Mouse (Mus musculus): Measurements from ENCODE around the gene Prss33. TPM values are rescaled to one million over a fixed set of nuclear protein-coding genes. Genes with fewer than 3 reads are reported as not detected.

Prss33 gene
- polyA plus RNA-seq, 1 experiment from 2014 or later: not detected

DNA sequence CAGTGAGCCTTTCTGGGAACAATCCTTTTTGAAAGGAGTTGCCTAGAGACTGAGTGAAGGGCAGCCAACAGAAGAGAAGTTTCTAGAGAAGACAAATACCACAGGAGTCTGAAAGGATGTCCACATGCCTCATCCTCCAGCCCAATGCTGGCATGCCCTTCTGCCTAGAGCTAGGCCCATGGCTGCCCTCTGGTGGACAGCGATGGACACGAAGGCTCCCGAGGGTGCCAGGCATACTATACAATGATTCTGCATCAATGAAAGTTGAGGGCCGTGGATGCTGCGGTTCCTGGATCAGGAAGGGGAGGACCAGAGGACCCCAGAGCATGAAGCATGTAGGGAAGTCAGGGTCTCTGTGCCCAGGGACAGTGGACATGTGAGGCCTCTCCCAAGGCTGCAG is 17.4 kb upstream of the Prss33 start:
- Histone ChIP-seq H3K36me3 (replicated peaks) (no peaks in the 10 kb centered on the region), H3K27me3 (no peaks in the 10 kb centered on the region), H3K9me3 (replicated peaks) (no peaks in the 10 kb centered on the region), H3K4me1 (replicated peaks) (no peaks in the 10 kb centered on the region), H3K9ac (no peak overlapping the region), H3K27ac (replicated peaks) (no peak overlapping the region), H3K4me2 (no peak overlapping the region), H3K4me3 (replicated peaks) (no peak overlapping the region)
- no peak for ATAC-seq (ENCODE audit: insufficient read depth)
- WGBS (ENCODE audit: insufficient replicate concordance): 27% methylated on average over 5 of the region's 5 CpGs

DNA sequence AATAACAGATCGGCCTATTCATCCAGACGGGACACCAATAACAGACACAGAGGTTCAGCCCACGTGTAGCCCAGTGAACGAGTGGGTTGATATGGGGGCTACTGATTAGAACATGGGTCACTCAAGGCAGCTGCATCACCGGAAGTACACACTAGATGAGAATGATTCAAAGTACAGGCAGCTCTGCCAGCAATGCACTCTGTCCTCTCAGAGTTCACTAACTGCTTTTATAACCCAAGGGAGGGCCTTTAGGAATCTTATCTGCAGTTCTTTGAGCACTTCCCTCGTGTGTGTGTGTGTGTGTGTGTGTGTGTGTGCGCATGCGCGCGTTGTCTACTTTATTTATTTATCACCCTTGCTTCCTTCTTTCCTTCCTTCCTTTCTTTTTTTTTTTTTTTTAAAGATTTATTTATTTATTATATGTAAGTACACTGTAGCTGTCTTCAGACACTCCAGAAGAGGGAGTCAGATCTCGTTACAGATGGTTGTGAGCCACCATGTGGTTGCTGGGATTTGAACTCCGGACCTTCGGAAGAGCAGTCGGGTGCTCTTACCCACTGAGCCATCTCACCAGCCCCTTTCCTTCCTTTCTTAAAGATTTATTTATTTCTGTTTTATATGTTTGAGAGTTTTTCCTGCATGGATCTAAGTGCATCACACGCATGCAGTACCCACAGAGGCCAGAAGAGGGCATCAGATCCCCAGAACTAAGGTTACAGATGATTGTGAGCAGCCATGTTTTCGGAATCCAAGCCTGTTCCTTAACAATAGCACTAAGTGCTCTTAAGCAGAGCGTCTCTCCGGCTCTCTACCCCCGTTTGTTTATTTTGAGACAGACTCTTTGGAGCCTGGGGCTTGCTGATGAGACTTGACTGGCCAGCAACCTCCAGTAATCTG is 15.2 kb upstream of the Prss33 start:
- Histone ChIP-seq H3K9ac (no peak overlapping the region), H3K27me3 (no peaks in the 10 kb centered on the region), H3K36me3 (replicated peaks) (no peaks in the 10 kb centered on the region), H3K4me2 (no peak overlapping the region), H3K9me3 (replicated peaks) (no peaks in the 10 kb centered on the region), H3K4me1 (replicated peaks) (no peaks in the 10 kb centered on the region), H3K4me3 (replicated peaks) (no peak overlapping the region), H3K27ac (replicated peaks) (no peak overlapping the region)
- WGBS (ENCODE audit: insufficient replicate concordance): 48% methylated on average over 19 of the region's 19 CpGs
- no peak for ATAC-seq (ENCODE audit: insufficient read depth)

- no peak for ATAC-seq (ENCODE audit: insufficient read depth)
- H3K36me3 ChIP-seq (replicated peaks): no peaks in the 10 kb centered on the region
Measured at GRCm38 (mm10) chr17:23850028-23850427, 14.2 kb upstream of the Prss33 start.

DNA sequence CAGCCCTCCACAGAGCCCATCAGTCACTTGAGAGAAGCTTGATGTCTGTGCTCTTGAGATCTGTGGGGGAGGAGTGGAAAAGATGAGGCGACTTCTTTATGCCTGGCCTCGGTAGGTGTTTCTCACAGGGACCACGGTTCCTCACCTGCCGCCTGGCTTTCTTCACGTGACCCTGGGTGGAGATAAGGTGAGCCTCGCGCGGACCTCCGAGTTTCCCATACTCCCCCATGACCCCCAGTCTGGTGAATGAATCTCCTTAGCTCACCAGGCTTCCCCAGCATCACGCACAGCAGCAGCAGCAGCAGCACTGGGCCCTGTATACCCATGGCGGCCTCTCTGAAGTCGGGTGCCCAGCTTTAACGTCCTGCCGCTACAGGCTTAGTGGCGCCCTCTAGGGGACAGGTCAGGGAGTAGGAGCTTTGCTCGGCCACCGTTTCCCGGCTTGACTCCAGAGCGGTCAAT is 8.0 kb upstream of the Prss33 start, which contains the start of the genes Prss32 and Prss41:
Gene Prss32, plus strand, starts transcription at position 44 of the 462 bp plus-strand sequence.
Gene Prss41, minus strand, starts transcription at position 361 of the 462 bp plus-strand sequence.
- Histone ChIP-seq H3K27me3 (peaks cover 5% of the 10 kb centered on the region; the same call in 1 of the 2 replicates), H3K4me3 (replicated peaks) (peak within 1 kb of the TSS; percentile 17; the same call in 1 of the 2 replicates), H3K9me3 (replicated peaks) (no peaks in the 10 kb centered on the region), H3K36me3 (replicated peaks) (no peaks in the 10 kb centered on the region), H3K9ac (no peak within 1 kb of the TSS), H3K4me1 (replicated peaks) (peaks cover 5% of the 10 kb centered on the region; the same call in 1 of the 2 replicates), H3K4me2 (peak within 1 kb of the TSS; percentile 50), H3K27ac (replicated peaks) (no peak within 1 kb of the TSS)
- WGBS (ENCODE audit: insufficient replicate concordance): 16% methylated on average over 19 of the region's 19 CpGs
- peak; percentile 52; the same call in 1 of the 2 replicates for ATAC-seq (ENCODE audit: insufficient read depth)

More at GRCm38 (mm10) chr17:23850028-23850427, 14.2 kb upstream of the Prss33 start:
- H3K27ac ChIP-seq (replicated peaks): no peak overlapping the region
- no peak overlapping the region for H3K4me2 ChIP-seq
- no peak overlapping the region for H3K4me3 ChIP-seq (replicated peaks)
- no peaks in the 10 kb centered on the region for H3K4me1 ChIP-seq (replicated peaks)
- no peak overlapping the region for H3K9ac ChIP-seq
- WGBS (ENCODE audit: insufficient replicate concordance): 43% methylated on average over 2 of the region's 2 CpGs
- no peaks in the 10 kb centered on the region for H3K27me3 ChIP-seq
- no peaks in the 10 kb centered on the region for H3K9me3 ChIP-seq (replicated peaks)

GRCm38 (mm10) chr17:23843141-23843811 is 7.4 kb upstream of the Prss33 start:
- 51% methylated on average over 23 of the region's 23 CpGs for WGBS (ENCODE audit: insufficient replicate concordance)
- no peak overlapping the region for H3K4me3 ChIP-seq (replicated peaks)
- peak overlapping the region; percentile 50 for H3K4me2 ChIP-seq
- ATAC-seq (ENCODE audit: insufficient read depth): 0 out of 2 replicates have a peak, but pooled peaks have one; percentile 22
- H3K36me3 ChIP-seq (replicated peaks): no peaks in the 10 kb centered on the region
- H3K27ac ChIP-seq (replicated peaks): no peak overlapping the region
- H3K27me3 ChIP-seq: peaks cover 5% of the 10 kb centered on the region; the same call in 1 of the 2 replicates
- H3K9ac ChIP-seq: no peak overlapping the region
- no peaks in the 10 kb centered on the region for H3K9me3 ChIP-seq (replicated peaks)
- peaks cover 5% of the 10 kb centered on the region; the same call in 1 of the 2 replicates for H3K4me1 ChIP-seq (replicated peaks)

GRCm38 (mm10) chr17:23841145-23841544 is 5.3 kb upstream of the Prss33 start:
- peaks cover 13% of the 10 kb centered on the region for H3K27me3 ChIP-seq
- no peaks in the 10 kb centered on the region for H3K9me3 ChIP-seq (replicated peaks)
- H3K36me3 ChIP-seq (replicated peaks): no peaks in the 10 kb centered on the region
- no peak overlapping the region for H3K4me2 ChIP-seq
- no peak overlapping the region for H3K4me3 ChIP-seq (replicated peaks)
- WGBS (ENCODE audit: insufficient replicate concordance): 22% methylated on average over 4 of the region's 4 CpGs
- H3K4me1 ChIP-seq (replicated peaks): peaks cover 5% of the 10 kb centered on the region; the same call in 1 of the 2 replicates
- H3K9ac ChIP-seq: no peak overlapping the region
- H3K27ac ChIP-seq (replicated peaks): no peak overlapping the region
- no peak for ATAC-seq (ENCODE audit: insufficient read depth)

DNA sequence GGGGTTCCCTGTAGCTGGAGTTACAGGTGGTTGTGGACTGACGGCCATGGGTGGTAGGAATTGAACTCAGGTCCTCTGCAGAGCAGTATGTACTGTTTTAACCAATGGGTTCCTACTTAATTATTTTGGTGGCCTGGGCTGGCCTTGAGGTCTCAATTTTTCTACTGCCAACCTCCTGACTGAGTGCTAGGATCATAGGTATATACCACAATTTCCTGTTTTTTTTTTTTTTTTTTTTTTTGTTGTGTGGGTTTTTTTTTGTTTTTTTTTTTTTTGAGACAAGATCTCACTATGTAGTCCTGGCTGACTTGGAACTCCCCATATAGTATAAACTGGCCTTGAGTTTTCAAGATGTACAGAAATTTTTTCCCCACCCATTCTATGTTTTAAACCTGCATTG is 4.7 kb downstream of the Prss33 start:
- no peak overlapping the region for H3K4me3 ChIP-seq (replicated peaks)
- peaks cover 14% of the 10 kb centered on the region for H3K36me3 ChIP-seq (replicated peaks)
- peaks cover 22% of the 10 kb centered on the region for H3K4me1 ChIP-seq (replicated peaks)
- H3K9ac ChIP-seq: no peak overlapping the region
- peaks cover 41% of the 10 kb centered on the region for H3K27me3 ChIP-seq
- no peaks in the 10 kb centered on the region for H3K9me3 ChIP-seq (replicated peaks)
- H3K27ac ChIP-seq (replicated peaks): no peak overlapping the region
- no peak for ATAC-seq (ENCODE audit: insufficient read depth)
- WGBS (ENCODE audit: insufficient replicate concordance): 69% methylated on average over 1 of the region's 1 CpGs
- H3K4me2 ChIP-seq: no peak overlapping the region

- 1% methylated on average over 36 of the region's 42 CpGs for WGBS (ENCODE audit: insufficient replicate concordance)
- ATAC-seq (ENCODE audit: insufficient read depth): peak; percentile 92
Measured at GRCm38 (mm10) chr17:23829064-23829619, 6.7 kb downstream of the Prss33 start, which contains the start of gene Elob. Gene Elob, minus strand, starts transcription at chr17:23829136.

DNA sequence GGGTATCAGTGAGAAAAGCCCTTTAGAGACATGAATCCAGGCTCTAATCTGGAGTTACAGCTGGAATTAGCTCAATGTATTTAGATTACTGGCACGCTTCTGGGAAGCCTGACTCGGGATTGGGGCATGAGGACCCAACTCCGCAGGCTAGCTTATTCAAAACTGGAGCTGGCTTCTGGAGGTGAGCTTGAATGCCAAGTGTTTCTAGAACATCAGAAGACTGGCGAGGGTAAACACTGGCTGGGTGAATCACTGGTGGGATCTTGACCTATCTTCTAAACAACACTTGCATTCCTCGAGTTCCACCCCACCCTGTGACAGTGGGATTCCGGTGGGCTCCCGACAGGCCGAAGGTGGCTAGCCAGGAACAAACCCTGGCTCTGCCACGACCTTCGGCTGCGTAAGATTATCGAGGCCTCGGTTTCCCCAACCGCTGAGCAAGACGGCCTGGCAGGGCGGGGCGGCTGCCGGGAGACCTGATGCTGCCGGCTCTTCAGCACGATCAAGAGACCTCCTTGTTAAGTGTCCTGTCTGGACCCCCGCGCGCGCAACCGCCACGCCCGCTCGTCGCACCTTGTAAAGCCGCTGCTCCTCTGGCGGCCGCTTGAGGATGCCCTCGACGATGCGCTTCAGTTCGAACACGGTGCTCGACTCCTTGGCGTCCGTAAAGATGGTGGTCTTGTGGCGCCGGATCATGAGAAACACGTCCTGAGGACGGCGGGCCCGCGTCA is 7.4 kb downstream of the Prss33 start:
- Histone ChIP-seq H3K27me3 (peaks cover 20% of the 10 kb centered on the region), H3K4me2 (peak overlapping the region; percentile 86), H3K27ac (replicated peaks) (peak overlapping the region; percentile 80), H3K9ac (peak overlapping the region; percentile 85), H3K9me3 (replicated peaks) (no peaks in the 10 kb centered on the region), H3K36me3 (replicated peaks) (peaks cover 42% of the 10 kb centered on the region), H3K4me1 (replicated peaks) (peaks cover 22% of the 10 kb centered on the region), H3K4me3 (replicated peaks) (peak overlapping the region; percentile 84)
- WGBS (ENCODE audit: insufficient replicate concordance): under 1% methylated on average over 47 of the region's 47 CpGs
- peak; percentile 71 for ATAC-seq (ENCODE audit: insufficient read depth)

More at GRCm38 (mm10) chr17:23829064-23829619, 6.7 kb downstream of the Prss33 start, which contains the start of gene Elob:
- H3K36me3 ChIP-seq (replicated peaks): peaks cover 35% of the 10 kb centered on the region
- peak within 1 kb of the TSS; percentile 85 for H3K9ac ChIP-seq
- peak within 1 kb of the TSS; percentile 86 for H3K27ac ChIP-seq (replicated peaks)
- no peaks in the 10 kb centered on the region for H3K9me3 ChIP-seq (replicated peaks)
- peak within 1 kb of the TSS; percentile 84 for H3K4me3 ChIP-seq (replicated peaks)
- H3K4me2 ChIP-seq: peak within 1 kb of the TSS; percentile 86
- H3K4me1 ChIP-seq (replicated peaks): peaks cover 22% of the 10 kb centered on the region
- H3K27me3 ChIP-seq: peaks cover 27% of the 10 kb centered on the region

- 68% methylated on average over 4 of the region's 4 CpGs for WGBS (ENCODE audit: insufficient replicate concordance)
- H3K9me3 ChIP-seq (replicated peaks): no peaks in the 10 kb centered on the region
- no peak overlapping the region for H3K4me2 ChIP-seq
- no peak overlapping the region for H3K27ac ChIP-seq (replicated peaks)
- peaks cover 71% of the 10 kb centered on the region for H3K36me3 ChIP-seq (replicated peaks)
- no peak overlapping the region for H3K9ac ChIP-seq
- H3K27me3 ChIP-seq: no peaks in the 10 kb centered on the region; the same call in 1 of the 2 replicates
- H3K4me3 ChIP-seq (replicated peaks): no peak overlapping the region
- no peak for ATAC-seq (ENCODE audit: insufficient read depth)
- H3K4me1 ChIP-seq (replicated peaks): peaks cover 26% of the 10 kb centered on the region
Measured at GRCm38 (mm10) chr17:23825591-23825990, 10.3 kb downstream of the Prss33 start.

Data from liver, embryonic 15.5 days (tissue).